Mouse (Mus musculus) MEL (cell line): ENCODE measurements around the gene Inhba. TPM values are rescaled to one million over a fixed set of nuclear protein-coding genes. Genes with fewer than 3 reads are reported as not detected.

Source experiments
- DNase-seq: peaks from one replicate; pipeline ENCODE4 v3.0.0; 2011; ENCODE audit warnings: low read depth, low spot score
- H3K27ac ChIP-seq: 2 replicates; pipeline ENCODE4 v1.5.1; 2012; ENCODE audit warnings: low read depth, mild to moderate bottlenecking, control low read depth, low read length, moderate library complexity; ENCODE audit not compliant: control insufficient read depth
- H3K27me3 ChIP-seq, 2 experiments: fragments of 150-350 bp in 1 of 2; sonication (generic) in 1 of 2; 2 replicates each; pipeline ENCODE4 v1.6.1; 2012; ENCODE audit warnings: low read length in 2 of 2, mild to moderate bottlenecking in 2 of 2, improper control_type of control experiment in 1 of 2, moderate library complexity in 1 of 2; ENCODE audit not compliant: insufficient read depth in 2 of 2, control insufficient read depth in 1 of 2
- H3K36me3 ChIP-seq, 2 experiments: 2 replicates each; pipeline ENCODE4 v1.6.1; 2012 to 2014; ENCODE audit warnings: low read length in 2 of 2, improper control_type of control experiment in 1 of 2, inconsistent platforms in 1 of 2, mild to moderate bottlenecking in 1 of 2; ENCODE audit not compliant: insufficient read depth in 2 of 2, control insufficient read depth in 1 of 2
- H3K4me1 ChIP-seq, 2 experiments: fragments of 150-350 bp in 1 of 2; sonication (generic) in 1 of 2; 2 replicates each; pipeline ENCODE4 v1.6.1; 2012; ENCODE audit warnings: low read length in 2 of 2, improper control_type of control experiment in 1 of 2, mild to moderate bottlenecking in 1 of 2; ENCODE audit not compliant: insufficient read depth in 2 of 2, control insufficient read depth in 1 of 2
- H3K4me3 ChIP-seq, 2 experiments: fragments of 150-350 bp in 1 of 2; sonication (generic) in 1 of 2; 2 replicates each; pipeline ENCODE4 v1.5.1; 2012; ENCODE audit warnings: low read depth in 2 of 2, low read length in 2 of 2, mild to moderate bottlenecking in 2 of 2, moderate library complexity in 2 of 2, control low read depth in 1 of 2, improper control_type of control experiment in 1 of 2; ENCODE audit not compliant: control insufficient read depth in 1 of 2, insufficient read depth in 1 of 2
- H3K79me2 ChIP-seq: 2 replicates; pipeline ENCODE4 v1.6.1; 2012; ENCODE audit warnings: mild to moderate bottlenecking, low read length, moderate library complexity; ENCODE audit not compliant: control insufficient read depth, poor library complexity, insufficient read depth
- H3K9ac ChIP-seq: 2 replicates; pipeline ENCODE4 v1.6.1; 2012; ENCODE audit warnings: low read depth, mild to moderate bottlenecking, control low read depth, low read length, moderate library complexity; ENCODE audit not compliant: control insufficient read depth, poor library complexity, severe bottlenecking
- H3K9me3 ChIP-seq: fragments of 150-350 bp; sonication (generic); replicated peaks from 2 replicates; pipeline ENCODE4 v1.6.1; 2012; ENCODE audit warnings: mild to moderate bottlenecking, low read length, improper control_type of control experiment, moderate library complexity; ENCODE audit not compliant: insufficient read depth
- E2F4 ChIP-seq: IDR thresholded peaks from 2 replicates; pipeline ENCODE4 v1.6.1; 2011; ENCODE audit warnings: low read depth, low read length, improper control_type of control experiment, borderline replicate concordance
- GABPA ChIP-seq: IDR thresholded peaks from 2 replicates; pipeline ENCODE4 v1.6.1; 2012; ENCODE audit warnings: low read depth, mild to moderate bottlenecking, inconsistent platforms, low read length, improper control_type of control experiment, moderate library complexity
- KAT2A ChIP-seq: conservative IDR thresholded peaks from 2 replicates; pipeline ENCODE4 v1.6.1; 2012; ENCODE audit warnings: low read depth, low read length, improper control_type of control experiment, inconsistent platforms
- MAFK ChIP-seq: IDR thresholded peaks from 2 replicates; pipeline ENCODE4 v1.6.1; 2011; ENCODE audit warnings: low read depth, mild to moderate bottlenecking, low read length, improper control_type of control experiment, borderline replicate concordance
- MAX ChIP-seq: IDR thresholded peaks from 2 replicates; pipeline ENCODE4 v1.6.1; 2011; ENCODE audit warnings: low read length, improper control_type of control experiment
- NELFE ChIP-seq: IDR thresholded peaks from 2 replicates; pipeline ENCODE4 v1.6.1; 2011; ENCODE audit warnings: low read depth, low read length, improper control_type of control experiment
- POLR2AphosphoS2 ChIP-seq: IDR thresholded peaks from 2 replicates; pipeline ENCODE4 v1.6.1; 2011; ENCODE audit warnings: low read length, improper control_type of control experiment
- POLR2AphosphoS5 ChIP-seq: IDR thresholded peaks from 2 replicates; pipeline ENCODE4 v1.6.1; 2012; ENCODE audit warnings: low read depth, borderline replicate concordance, mild to moderate bottlenecking, inconsistent platforms, low read length, moderate library complexity, mixed read lengths
- RAD21 ChIP-seq: IDR thresholded peaks from 2 replicates; pipeline ENCODE4 v1.6.1; 2011; ENCODE audit warnings: mild to moderate bottlenecking, low read depth, low read length, improper control_type of control experiment
- TCF12 ChIP-seq: IDR thresholded peaks from 2 replicates; pipeline ENCODE4 v1.6.1; 2014; ENCODE audit warnings: low read depth, mild to moderate bottlenecking, inconsistent platforms, low read length, improper control_type of control experiment, moderate library complexity
- USF1 ChIP-seq: IDR thresholded peaks from 2 replicates; pipeline ENCODE4 v1.6.1; 2014; ENCODE audit warnings: low read depth, mild to moderate bottlenecking, inconsistent platforms, low read length, improper control_type of control experiment, moderate library complexity
- USF2 ChIP-seq, 2 experiments: IDR thresholded peaks; 2 replicates each; pipeline ENCODE4 v1.6.1; 2011 to 2012; ENCODE audit warnings: improper control_type of control experiment in 2 of 2, low read length in 2 of 2, borderline replicate concordance in 1 of 2, inconsistent platforms in 1 of 2, low read depth in 1 of 2, mild to moderate bottlenecking in 1 of 2; ENCODE audit not compliant: insufficient read depth in 1 of 2
- ZMIZ1 ChIP-seq: IDR thresholded peaks from 2 replicates; pipeline ENCODE4 v1.6.1; 2012; ENCODE audit warnings: low read depth, mild to moderate bottlenecking, inconsistent platforms, low read length, improper control_type of control experiment, moderate library complexity
- polyA plus RNA-seq, 2 experiments: library from polyadenylated mRNA; stranded (reverse) in 1 of 2; unstranded in 1 of 2; fragments of >175 nt in 1 of 2; fragments of >200 nt in 1 of 2; gene quantifications; 2 replicates each; pipeline versions ENCODE4 v1.2.1 to v1.2.4; 2012; ENCODE audit warnings: low replicate concordance in 2 of 2, low read depth in 1 of 2; ENCODE audit not compliant: insufficient read length in 2 of 2, insufficient read depth in 1 of 2, missing spikeins in 1 of 2
- total RNA-seq: library from RNA; depleted of rRNA; stranded (reverse); fragments of 300-350 nt; gene quantifications from 2 replicates; pipeline ENCODE4 v1.2.3, GENCODE M21; 2012

Gene Inhba
- total and polyA plus RNA-seq, 3 experiments, result not detected

DNA sequence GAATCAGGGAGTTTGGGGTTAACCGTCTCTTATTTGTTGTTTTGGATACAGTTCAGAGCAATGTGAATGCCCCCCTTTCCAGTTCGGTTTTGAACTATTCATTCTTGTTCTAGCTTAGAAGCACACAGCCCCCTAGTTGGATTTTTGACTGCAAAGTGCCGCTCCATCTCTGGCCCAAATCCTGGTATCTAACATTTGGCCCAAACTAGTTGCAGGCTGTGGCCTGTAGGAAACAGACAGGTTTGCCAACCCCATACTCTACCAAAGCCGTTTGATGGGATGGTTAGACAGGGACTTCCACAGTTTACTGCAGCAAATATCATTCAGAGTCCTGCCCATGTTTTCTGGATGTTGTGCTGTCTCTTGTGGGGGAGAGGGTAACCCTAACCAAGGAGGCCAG, 1.1 kb upstream of the Inhba start (continued):
- no peak for TF ChIP-seq RAD21

DNA sequence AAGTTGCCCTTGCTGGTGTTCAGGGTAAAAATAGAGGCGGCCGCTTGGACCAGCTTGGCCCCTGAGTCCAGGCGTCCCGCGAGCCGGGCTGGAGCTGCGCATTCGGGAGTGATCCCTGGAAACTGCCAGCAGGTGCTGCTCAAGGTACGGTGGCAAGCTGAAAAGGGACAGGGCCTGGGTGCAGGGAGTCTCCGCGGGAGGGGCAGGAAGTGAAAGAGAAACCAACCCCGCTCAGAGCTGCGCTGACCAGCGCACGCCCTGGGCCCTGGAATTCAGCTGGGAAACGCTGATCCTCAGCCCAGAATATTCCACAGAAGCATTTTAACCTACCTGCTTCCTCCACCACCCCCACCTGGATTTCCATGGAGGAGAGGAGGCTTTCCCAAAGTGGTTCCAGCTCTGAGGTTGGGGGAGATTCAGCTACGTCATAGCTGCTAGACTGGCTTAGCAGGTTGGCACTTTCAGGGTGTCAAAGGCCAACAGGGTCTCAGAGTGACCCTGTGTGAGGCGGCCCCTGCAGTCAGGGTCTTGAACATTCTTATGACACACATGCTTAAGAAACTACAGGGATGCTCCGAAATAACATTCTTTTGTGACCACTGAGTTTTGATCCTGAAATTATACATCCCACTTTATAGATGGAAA, 714 bp downstream of the Inhba start:
- Histone ChIP-seq H3K79me2 (no peaks in the 10 kb centered on the region), H3K9ac (no peak overlapping the region), H3K4me3 (no peak overlapping the region), H3K9me3 (no peaks in the 10 kb centered on the region), H3K4me1 (no peaks in the 10 kb centered on the region), H3K36me3 (no peaks in the 10 kb centered on the region), H3K27ac (no peak overlapping the region)
- DNase-seq, result no peak
- TF ChIP-seq POLR2AphosphoS2, result no peak
- TF ChIP-seq GABPA, result no peak
- no peak for TF ChIP-seq NELFE
- TF ChIP-seq KAT2A, result no peak
- no peak for TF ChIP-seq USF1
- no peak for TF ChIP-seq TCF12
- TF ChIP-seq MAFK, result no peak
- TF ChIP-seq USF2 (IDR thresholded peaks at IDR 0.05; ENCODE audit: borderline replicate concordance in 1 of 2, insufficient read depth in 1 of 2, low read depth in 1 of 2, low read length in 2 of 2), result no peak
- no peak for TF ChIP-seq MAX
- no peak for TF ChIP-seq POLR2AphosphoS5
- no peak for TF ChIP-seq E2F4
- TF ChIP-seq, all 39 proteins: peak for 0
- no peaks in the 10 kb centered on the region for H3K27me3 ChIP-seq

DNA sequence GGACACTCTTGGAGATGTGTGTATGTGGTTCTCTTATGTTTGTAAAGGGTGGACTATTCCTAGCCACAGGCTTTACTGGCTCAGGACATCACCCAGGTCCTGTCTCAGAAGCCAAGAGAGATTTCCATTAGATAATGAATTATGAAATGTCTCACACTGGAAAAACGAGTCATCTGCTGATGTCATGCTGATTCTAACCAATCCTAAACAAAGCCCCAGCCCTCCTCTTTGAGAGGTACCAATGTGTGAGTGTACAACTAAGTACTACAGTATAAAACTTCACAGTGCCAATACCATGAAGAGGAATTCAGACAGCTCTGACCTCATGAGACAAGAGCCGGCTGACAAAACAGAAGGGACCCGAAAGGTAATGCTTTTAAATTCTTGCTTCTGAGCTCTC, 2.5 kb downstream of the Inhba start:
- Histone ChIP-seq H3K9ac (no peak overlapping the region), H3K4me1 (no peaks in the 10 kb centered on the region), H3K9me3 (no peaks in the 10 kb centered on the region), H3K79me2 (no peaks in the 10 kb centered on the region), H3K4me3 (no peak overlapping the region), H3K27ac (no peak overlapping the region)
- DNase-seq, result no peak
- TF ChIP-seq USF2 (IDR thresholded peaks at IDR 0.05; ENCODE audit: borderline replicate concordance in 1 of 2, insufficient read depth in 1 of 2, low read depth in 1 of 2, low read length in 2 of 2) (no peak), ZMIZ1 (no peak)
- TF ChIP-seq, all 39 proteins: peak for 0
- Histone ChIP-seq H3K27me3 (no peaks in the 10 kb centered on the region), H3K36me3 (no peaks in the 10 kb centered on the region)
